Mouse (Mus musculus): ENCODE results near the gene Gfy.

GRCm38 (mm10) chr7:45193406-45193805 lies 14.0 kb upstream of the Gfy start:
- peak; percentile 22 for TF ChIP-seq CTCF (IDR thresholded peaks at IDR 0.05; ENCODE audit: low read depth)
- no peak for TF ChIP-seq EP300 (optimal IDR thresholded peaks at IDR 0.05)
